Mouse (Mus musculus) lung, postnatal 0 days (tissue): ENCODE measurements around the gene Oprm1.

Experiments used
- CTCF ChIP-seq: IDR thresholded peaks from 2 replicates; pipeline ENCODE4 v1.5.1; 2016; ENCODE audit warnings: antibody characterized with exemption, mild to moderate bottlenecking
- EP300 ChIP-seq: IDR thresholded peaks from 2 replicates; pipeline ENCODE4 v1.6.1; 2016; ENCODE audit warnings: antibody characterized with exemption, mild to moderate bottlenecking, control low read depth

DNA sequence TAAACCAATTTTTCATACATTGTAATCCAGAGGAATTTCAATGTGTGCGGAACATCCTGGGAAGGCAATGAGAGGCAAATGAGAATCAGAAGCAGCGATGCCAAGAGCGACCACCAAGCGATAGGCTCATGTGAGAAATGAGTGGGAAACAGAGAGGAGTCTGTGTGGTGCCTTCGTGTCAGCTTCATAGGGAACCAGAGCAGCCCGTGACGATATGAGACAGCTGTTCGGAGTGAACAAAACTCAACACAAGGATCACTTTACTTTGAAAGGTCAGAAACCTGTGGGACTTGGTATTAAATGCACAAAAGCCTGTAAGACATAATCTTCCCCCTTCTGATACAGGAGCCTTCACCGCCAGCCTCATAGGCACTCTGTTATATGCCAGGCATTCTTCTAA, 262.2 kb downstream of the Oprm1 start:
- TF ChIP-seq CTCF (no peak), EP300 (no peak)
